Mouse (Mus musculus) intestine, embryonic 16.5 days (tissue): ENCODE data around the gene Cyp4f37. TPM values are rescaled to one million over a fixed set of nuclear protein-coding genes. Genes with fewer than 3 reads are reported as not detected.

Experiments
- ATAC-seq: fragments of 200-750 bp; cut with Nextera tagmentation; 2 replicates; pipeline ENCODE4 v1.8.0; 2017; ENCODE audit warnings: moderate TSS enrichment, moderate library complexity
- H3K27ac ChIP-seq: fragments of 300-500 bp; sonication (generic); 2 replicates; pipeline ENCODE4 v1.5.1; 2014; ENCODE audit warnings: mild to moderate bottlenecking, low read length
- H3K27me3 ChIP-seq: fragments of 300-500 bp; sonication (generic); replicated peaks from 2 replicates; pipeline ENCODE4 v1.6.1; 2014; ENCODE audit warnings: low read length, control low read depth, mixed read lengths; ENCODE audit not compliant: control insufficient read depth, insufficient read depth
- H3K36me3 ChIP-seq: fragments of 300-500 bp; sonication (generic); 2 replicates; pipeline ENCODE4 v1.6.1; 2014; ENCODE audit warnings: low read length, control low read depth; ENCODE audit not compliant: control insufficient read depth, insufficient read depth
- H3K4me1 ChIP-seq: fragments of 300-500 bp; sonication (generic); 2 replicates; pipeline ENCODE4 v1.6.1; 2014; ENCODE audit warnings: low read length, control low read depth, mixed read lengths; ENCODE audit not compliant: control insufficient read depth, insufficient read depth
- H3K4me2 ChIP-seq: fragments of 300-500 bp; sonication (generic); 2 replicates; pipeline ENCODE4 v1.6.1; 2014; ENCODE audit warnings: low read depth, low read length, control low read depth
- H3K4me3 ChIP-seq: fragments of 300-500 bp; sonication (generic); 2 replicates; pipeline ENCODE4 v1.5.1; 2014; ENCODE audit warnings: mild to moderate bottlenecking, low read length
- H3K9ac ChIP-seq: fragments of 300-500 bp; sonication (generic); 2 replicates; pipeline ENCODE4 v1.6.1; 2014; ENCODE audit warnings: low read depth, low read length
- H3K9me3 ChIP-seq: fragments of 300-500 bp; sonication (generic); 2 replicates; pipeline ENCODE4 v1.6.1; 2016; ENCODE audit warnings: low read length, control low read depth; ENCODE audit not compliant: control insufficient read depth
- WGBS: fragments of 180-500 bp; shearing (Covaris S2); extraction: QIAGEN DNeasy Blood & Tissue Kit; methylation state at CpG from one replicate; pipeline ENCODE4 v1.1.7; 2014; 5-methylcytosine and 5-hydroxymethylcytosine counted together
- polyA plus RNA-seq: library from polyadenylated mRNA; unstranded; fragments of >200 nt; fragmentation: Nextera tagmentation; extraction: Ambion mirVana; gene quantifications from 2 replicates; pipeline ENCODE4 v1.2.1, GENCODE M21; 2015

The Cyp4f37 gene
- polyA plus RNA-seq, 1 experiment from 2014 or later, result not detected

DNA sequence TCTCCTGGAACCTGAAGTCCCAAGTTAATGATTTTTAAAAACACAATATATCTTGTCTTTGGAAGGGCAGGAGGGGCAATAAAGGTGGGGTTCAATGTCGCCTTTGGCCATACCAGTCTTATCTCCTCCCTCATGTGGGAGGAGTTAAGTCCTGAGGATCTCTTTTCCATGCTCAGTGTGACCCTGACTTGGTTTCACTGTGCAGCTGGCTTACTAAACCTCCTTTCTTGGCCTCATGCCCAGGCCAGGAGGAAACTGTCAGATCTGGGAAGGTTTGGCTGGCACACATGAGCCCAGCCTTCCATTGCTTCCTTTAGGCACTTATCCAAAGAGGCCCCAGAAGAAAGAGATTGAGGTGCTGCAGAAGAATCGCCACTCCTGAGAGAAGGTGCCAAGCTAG, 37.6 kb downstream of the Cyp4f37 start, which contains the start of gene Cyp4f40:
Gene Cyp4f40 (plus strand): TSS at position 189 of the 400 bp plus-strand sequence.
- peak; percentile 96 for ATAC-seq

DNA sequence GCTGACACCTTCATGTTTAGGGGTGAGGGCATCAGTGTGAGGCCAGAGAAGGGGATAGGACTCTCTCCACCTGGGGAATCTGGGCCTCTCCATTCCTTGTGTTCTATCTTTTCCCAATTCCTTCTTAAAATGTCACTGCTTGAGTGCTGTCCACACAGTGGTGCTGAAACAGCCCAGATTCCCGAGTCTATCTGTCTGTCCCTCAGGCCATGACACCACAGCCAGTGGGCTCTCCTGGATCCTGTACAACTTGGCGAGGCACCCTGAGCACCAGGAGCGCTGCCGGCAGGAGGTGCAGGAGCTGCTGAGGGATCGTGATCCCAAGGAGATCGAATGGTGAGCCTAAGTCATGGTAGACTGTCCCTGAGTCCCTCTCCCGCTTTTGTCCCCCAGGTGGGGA, 52.9 kb downstream of the Cyp4f37 start:
- H3K36me3 ChIP-seq, result no peaks in the 10 kb centered on the region
- no peaks in the 10 kb centered on the region for H3K9me3 ChIP-seq
- 65% methylated on average over 7 of the region's 7 CpGs for WGBS
- no peak overlapping the region for H3K27ac ChIP-seq
- no peak overlapping the region for H3K9ac ChIP-seq
- H3K27me3 ChIP-seq, result no peaks in the 10 kb centered on the region
- ATAC-seq, result no peak
- no peak overlapping the region for H3K4me3 ChIP-seq
- no peaks in the 10 kb centered on the region for H3K4me1 ChIP-seq
- H3K4me2 ChIP-seq, result no peak overlapping the region

More for the DNA sequence above, 37.6 kb downstream of the Cyp4f37 start, which contains the start of gene Cyp4f40:
- peak within 1 kb of the TSS; percentile 26 for H3K4me3 ChIP-seq
- H3K9me3 ChIP-seq, result no peaks in the 10 kb centered on the region
- peak within 1 kb of the TSS; percentile 9; the same call in 1 of the 2 replicates for H3K9ac ChIP-seq
- H3K36me3 ChIP-seq, result no peaks in the 10 kb centered on the region
- WGBS, result 34% methylated on average over 2 of the region's 2 CpGs
- peaks cover 11% of the 10 kb centered on the region for H3K4me1 ChIP-seq
- H3K4me2 ChIP-seq, result peak within 1 kb of the TSS; percentile 48
- H3K27ac ChIP-seq, result peak within 1 kb of the TSS; percentile 88
- H3K27me3 ChIP-seq, result no peaks in the 10 kb centered on the region

DNA sequence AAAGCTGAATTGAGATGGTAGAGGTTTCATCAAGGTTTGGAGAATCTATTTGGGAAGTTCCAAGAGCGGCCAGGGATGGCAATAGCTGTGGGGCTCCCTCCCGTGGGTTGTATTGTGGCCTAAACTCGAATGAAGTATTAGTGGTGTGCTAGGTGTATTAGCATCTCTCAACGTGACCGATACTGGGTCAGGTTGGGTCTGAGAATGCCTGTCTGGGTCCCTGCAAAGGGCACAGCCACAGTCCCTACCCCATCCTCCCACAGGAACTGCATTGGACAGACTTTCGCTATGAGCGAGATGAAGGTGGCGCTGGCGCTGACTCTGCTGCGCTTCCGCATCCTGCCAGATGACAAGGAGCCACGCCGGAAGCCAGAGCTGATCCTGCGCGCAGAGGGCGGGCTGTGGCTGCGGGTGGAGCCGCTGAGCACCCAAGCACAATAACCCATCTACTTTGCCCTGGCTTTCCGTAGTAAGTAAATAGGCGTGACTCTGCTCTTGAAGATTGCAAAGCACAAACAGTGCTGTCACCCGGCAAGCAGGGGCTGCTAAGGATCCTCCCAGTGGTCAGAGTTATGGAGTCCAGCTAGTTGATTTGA, 55.0 kb downstream of the Cyp4f37 start:
- Histone ChIP-seq H3K27ac (peak overlapping the region; percentile 18; the same call in 1 of the 2 replicates), H3K36me3 (no peaks in the 10 kb centered on the region), H3K4me1 (no peaks in the 10 kb centered on the region), H3K4me2 (no peak overlapping the region), H3K9ac (no peak overlapping the region), H3K9me3 (no peaks in the 10 kb centered on the region), H3K27me3 (no peaks in the 10 kb centered on the region), H3K4me3 (no peak overlapping the region)
- ATAC-seq, result peak; percentile 82
- 36% methylated on average over 21 of the region's 21 CpGs for WGBS

DNA sequence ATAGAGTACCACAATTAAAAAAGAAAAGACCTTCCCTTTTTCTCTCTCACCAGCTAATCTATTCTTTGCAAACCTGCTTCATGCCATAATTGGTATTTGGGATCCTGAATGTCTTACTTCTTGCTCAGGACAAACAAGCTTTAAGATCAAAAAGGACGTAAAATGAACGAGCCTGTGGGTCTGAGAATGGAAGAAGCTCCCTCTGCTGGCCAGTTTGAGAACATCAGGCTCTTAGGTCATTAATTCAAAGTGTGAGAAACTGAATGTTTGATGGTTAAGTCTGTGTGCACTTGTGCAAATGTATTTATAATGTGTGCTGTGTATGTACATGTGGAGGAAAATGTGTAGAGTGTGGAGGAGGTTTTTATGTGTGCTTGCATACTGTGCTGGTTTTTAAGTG, 59.3 kb downstream of the Cyp4f37 start:
- H3K27me3 ChIP-seq, result no peaks in the 10 kb centered on the region
- H3K4me3 ChIP-seq, result no peak overlapping the region
- ATAC-seq, result no peak
- H3K36me3 ChIP-seq, result no peaks in the 10 kb centered on the region
- H3K27ac ChIP-seq, result no peak overlapping the region
- WGBS, result 20% methylated on average over 2 of the region's 2 CpGs
- H3K9me3 ChIP-seq, result no peaks in the 10 kb centered on the region
- 0 out of 2 replicates have a peak, but pooled peaks cover 4% of the 10 kb centered on the region for H3K4me1 ChIP-seq
- no peak overlapping the region for H3K9ac ChIP-seq
- no peak overlapping the region for H3K4me2 ChIP-seq

DNA sequence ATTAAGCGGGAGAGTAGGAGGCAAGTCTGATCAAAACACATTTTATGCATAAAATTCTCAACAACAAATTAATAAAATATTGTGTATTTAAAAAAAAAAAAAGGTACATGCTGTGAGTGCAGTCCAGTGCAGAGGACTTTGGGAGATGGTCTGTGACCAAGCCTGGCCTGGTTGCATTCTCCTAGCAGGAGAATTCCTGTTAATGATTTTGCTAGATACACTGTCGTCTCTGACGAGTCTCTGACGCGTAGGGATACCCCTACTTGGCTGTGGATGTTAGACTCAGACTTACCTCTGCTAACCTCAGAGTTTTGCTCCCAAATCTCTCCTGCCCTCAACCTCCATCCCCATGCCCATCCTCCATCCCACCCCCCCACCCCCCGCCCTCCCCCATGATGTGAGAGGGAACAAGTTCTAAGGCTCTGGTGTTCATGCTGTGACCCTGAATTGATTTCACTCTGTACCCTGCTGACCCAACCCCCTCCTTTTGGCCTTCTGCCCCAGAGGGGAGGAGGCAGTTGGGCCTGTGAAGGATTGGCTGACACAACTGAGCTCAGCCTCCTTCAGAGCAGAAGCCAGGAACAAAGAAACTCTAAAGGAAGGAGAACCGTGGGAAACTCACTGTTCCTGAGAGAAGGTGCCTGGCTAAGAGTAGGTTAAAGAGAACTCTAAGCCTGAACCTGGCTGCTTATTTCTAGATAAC, 64.1 kb downstream of the Cyp4f37 start, which contains the start of gene Cyp4f15:
Gene Cyp4f15 (plus strand): TSS at position 580 of the 703 bp plus-strand sequence.
- ATAC-seq, result no peak
- no peaks in the 10 kb centered on the region for H3K36me3 ChIP-seq
- no peak within 1 kb of the TSS for H3K27ac ChIP-seq
- no peak within 1 kb of the TSS for H3K4me3 ChIP-seq
- 0 out of 2 replicates have a peak, but pooled peaks cover 4% of the 10 kb centered on the region for H3K4me1 ChIP-seq
- H3K4me2 ChIP-seq, result no peak within 1 kb of the TSS
- H3K27me3 ChIP-seq, result no peaks in the 10 kb centered on the region
- 41% methylated on average over 7 of the region's 7 CpGs for WGBS
- no peaks in the 10 kb centered on the region for H3K9me3 ChIP-seq
- H3K9ac ChIP-seq, result no peak within 1 kb of the TSS

Other genes with a start within 250 kb of the Cyp4f37 start
- 17.5 and 18.9 TPM in 2 replicates for gene Wiz, start 231.9 kb upstream of the Cyp4f37 start, polyA plus RNA-seq
- 1.4 and 2.0 TPM in 2 replicates for gene Rasal3, start 217.7 kb upstream of the Cyp4f37 start, polyA plus RNA-seq
- 0.42 and 0.79 TPM in 2 replicates for gene Pglyrp2, start 197.1 kb upstream of the Cyp4f37 start, polyA plus RNA-seq
- 0.37 and 0.88 TPM in 2 replicates for gene Cyp4f39, start 168.6 kb upstream of the Cyp4f37 start, polyA plus RNA-seq
- 4.6 TPM in 2 replicates for gene Cyp4f17, start 115.3 kb upstream of the Cyp4f37 start, polyA plus RNA-seq
- gene Cyp4f16, start 84.8 kb upstream of the Cyp4f37 start, polyA plus RNA-seq, result 58.5 and 70.7 TPM in 2 replicates
- gene Cyp4f40, start 37.6 kb downstream of the Cyp4f37 start, polyA plus RNA-seq, result 24.0 and 24.6 TPM in 2 replicates
- 0.26 and 0.28 TPM in 2 replicates for gene Cyp4f15, start 64.3 kb downstream of the Cyp4f37 start, polyA plus RNA-seq
- gene Zfp871, start 167.0 kb downstream of the Cyp4f37 start, polyA plus RNA-seq, result 26.5 and 27.0 TPM in 2 replicates
- 3.0 and 3.4 TPM in 2 replicates for gene Zfp811, start 188.6 kb downstream of the Cyp4f37 start, polyA plus RNA-seq
- 8.2 and 9.8 TPM in 2 replicates for gene Zfp799, start 209.0 kb downstream of the Cyp4f37 start, polyA plus RNA-seq